Mouse (Mus musculus) kidney, postnatal 0 days (tissue): ENCODE measurements around the gene Lcp2. TPM values are rescaled to one million over a fixed set of nuclear protein-coding genes. Genes with fewer than 3 reads are reported as not detected.

ENCODE experiments used
- ATAC-seq: fragments of 200-750 bp; cut with Nextera tagmentation; replicated peaks from 2 replicates; pipeline ENCODE4 v1.8.0; 2017; ENCODE audit warnings: low read depth, moderate number of reproducible peaks, moderate TSS enrichment, moderate library complexity; ENCODE audit not compliant: low FRiP score
- DNase-seq: peaks from one replicate; pipeline ENCODE4 v3.0.0-alpha.2; 2016; ENCODE audit warnings: low spot score
- H3K27ac ChIP-seq: fragments of 300-500 bp; sonication (generic); 2 replicates; pipeline ENCODE4 v1.5.1; 2014; ENCODE audit warnings: mild to moderate bottlenecking
- H3K27me3 ChIP-seq: fragments of 300-500 bp; sonication (generic); 2 replicates; pipeline ENCODE4 v1.6.1; 2014; ENCODE audit warnings: low read length, mixed read lengths; ENCODE audit not compliant: insufficient read depth
- H3K36me3 ChIP-seq: fragments of 300-500 bp; sonication (generic); 2 replicates; pipeline ENCODE4 v1.6.1; 2014; ENCODE audit warnings: low read length, mixed read lengths; ENCODE audit not compliant: insufficient read depth
- H3K4me1 ChIP-seq: fragments of 300-500 bp; sonication (generic); replicated peaks from 2 replicates; pipeline ENCODE4 v1.6.1; 2014; ENCODE audit warnings: antibody characterized with exemption, low read length, mixed read lengths; ENCODE audit not compliant: insufficient read depth
- H3K4me2 ChIP-seq: fragments of 300-500 bp; sonication (generic); 2 replicates; pipeline ENCODE4 v1.6.1; 2014; ENCODE audit warnings: mild to moderate bottlenecking, low read length, moderate library complexity, mixed read lengths
- H3K4me3 ChIP-seq: fragments of 300-500 bp; sonication (generic); replicated peaks from 2 replicates; pipeline ENCODE4 v1.5.1; 2014; ENCODE audit warnings: low read depth, low read length
- H3K9ac ChIP-seq: fragments of 300-500 bp; sonication (generic); 2 replicates; pipeline ENCODE4 v1.6.1; 2014; ENCODE audit warnings: low read depth, low read length
- H3K9me3 ChIP-seq: fragments of 300-500 bp; sonication (generic); replicated peaks from 2 replicates; pipeline ENCODE4 v1.6.1; 2016; ENCODE audit warnings: low read length, inconsistent platforms, mixed read lengths
- CTCF ChIP-seq: IDR thresholded peaks from 2 replicates; pipeline ENCODE4 v1.5.1; 2016; ENCODE audit warnings: antibody characterized with exemption, low read depth, mild to moderate bottlenecking, moderate library complexity
- WGBS: fragments of 180-500 bp; shearing (Covaris S2); extraction: QIAGEN DNeasy Blood & Tissue Kit; methylation state at CpG from one replicate; pipeline ENCODE4 v1.1.7; 2014; 5-methylcytosine and 5-hydroxymethylcytosine counted together
- polyA plus RNA-seq: library from polyadenylated mRNA; unstranded; fragments of >200 nt; fragmentation: Nextera tagmentation; extraction: Ambion mirVana; gene quantifications from 2 replicates; pipeline ENCODE4 v1.2.1, GENCODE M21; 2015

Lcp2 gene
- polyA plus RNA-seq, 1 experiment from 2014 or later = 1.7 TPM

GRCm38 (mm10) chr11:34063257-34063656 is 16.5 kb downstream of the Lcp2 start:
- Histone ChIP-seq H3K9ac (no peak overlapping the region), H3K4me3 (no peak overlapping the region), H3K4me1 (no peaks in the 10 kb centered on the region), H3K4me2 (no peak overlapping the region), H3K9me3 (no peaks in the 10 kb centered on the region), H3K36me3 (no peaks in the 10 kb centered on the region), H3K27ac (no peak overlapping the region), H3K27me3 (no peaks in the 10 kb centered on the region)
- DNase-seq = no peak
- TF ChIP-seq CTCF = no peak
- 73% methylated on average over 2 of the region's 2 CpGs for WGBS
- ATAC-seq = no peak

GRCm38 (mm10) chr11:34063702-34064485 is 17.2 kb downstream of the Lcp2 start:
- no peaks in the 10 kb centered on the region for H3K4me1 ChIP-seq
- ATAC-seq (no peak), DNase-seq (no peak)
- H3K27me3 ChIP-seq = no peaks in the 10 kb centered on the region
- WGBS = 57% methylated on average over 5 of the region's 5 CpGs
- no peaks in the 10 kb centered on the region for H3K9me3 ChIP-seq
- H3K27ac ChIP-seq = no peak overlapping the region
- no peak overlapping the region for H3K4me2 ChIP-seq
- no peaks in the 10 kb centered on the region for H3K36me3 ChIP-seq
- no peak overlapping the region for H3K4me3 ChIP-seq
- H3K9ac ChIP-seq = no peak overlapping the region
- TF ChIP-seq CTCF = no peak

GRCm38 (mm10) chr11:34070596-34070995 is 23.9 kb downstream of the Lcp2 start:
- DNase-seq (no peak), ATAC-seq (no peak)
- Histone ChIP-seq H3K4me3 (no peak overlapping the region), H3K27ac (no peak overlapping the region), H3K4me2 (no peak overlapping the region), H3K9me3 (no peaks in the 10 kb centered on the region), H3K36me3 (no peaks in the 10 kb centered on the region), H3K9ac (no peak overlapping the region), H3K27me3 (no peaks in the 10 kb centered on the region), H3K4me1 (0 out of 2 replicates have a peak, but pooled peaks cover 2% of the 10 kb centered on the region)
- TF ChIP-seq CTCF = no peak

GRCm38 (mm10) chr11:34072309-34072708 is 25.6 kb downstream of the Lcp2 start:
- 68% methylated on average over 4 of the region's 4 CpGs for WGBS

GRCm38 (mm10) chr11:34073776-34074175 is 27.1 kb downstream of the Lcp2 start:
- Histone ChIP-seq H3K27me3 (no peaks in the 10 kb centered on the region), H3K4me3 (no peak overlapping the region), H3K27ac (no peak overlapping the region), H3K4me1 (0 out of 2 replicates have a peak, but pooled peaks cover 2% of the 10 kb centered on the region), H3K9ac (no peak overlapping the region), H3K36me3 (no peaks in the 10 kb centered on the region), H3K4me2 (no peak overlapping the region), H3K9me3 (no peaks in the 10 kb centered on the region)
- no peak for ATAC-seq
- DNase-seq = peak; percentile 74
- WGBS = 17% methylated on average over 15 of the region's 15 CpGs
- peak; percentile 90 for TF ChIP-seq CTCF

More at GRCm38 (mm10) chr11:34072309-34072708, 25.6 kb downstream of the Lcp2 start:
- TF ChIP-seq CTCF = no peak
- Histone ChIP-seq H3K4me2 (no peak overlapping the region), H3K36me3 (no peaks in the 10 kb centered on the region), H3K4me1 (0 out of 2 replicates have a peak, but pooled peaks cover 2% of the 10 kb centered on the region), H3K9ac (no peak overlapping the region), H3K27ac (no peak overlapping the region), H3K9me3 (no peaks in the 10 kb centered on the region), H3K4me3 (no peak overlapping the region), H3K27me3 (no peaks in the 10 kb centered on the region)
- ATAC-seq = no peak
- no peak for DNase-seq

- Histone ChIP-seq H3K36me3 (no peaks in the 10 kb centered on the region), H3K9ac (no peak overlapping the region), H3K27me3 (no peaks in the 10 kb centered on the region), H3K4me1 (0 out of 2 replicates have a peak, but pooled peaks cover 2% of the 10 kb centered on the region), H3K9me3 (no peaks in the 10 kb centered on the region), H3K4me3 (no peak overlapping the region), H3K4me2 (no peak overlapping the region), H3K27ac (no peak overlapping the region)
- no peak for TF ChIP-seq CTCF
- ATAC-seq (no peak), DNase-seq (no peak)
- WGBS = 82% methylated on average over 2 of the region's 2 CpGs
Measured at GRCm38 (mm10) chr11:34077870-34078269, 31.1 kb downstream of the Lcp2 start.
